Mouse (Mus musculus): Measurements from ENCODE around the gene Wbp1l.

DNA sequence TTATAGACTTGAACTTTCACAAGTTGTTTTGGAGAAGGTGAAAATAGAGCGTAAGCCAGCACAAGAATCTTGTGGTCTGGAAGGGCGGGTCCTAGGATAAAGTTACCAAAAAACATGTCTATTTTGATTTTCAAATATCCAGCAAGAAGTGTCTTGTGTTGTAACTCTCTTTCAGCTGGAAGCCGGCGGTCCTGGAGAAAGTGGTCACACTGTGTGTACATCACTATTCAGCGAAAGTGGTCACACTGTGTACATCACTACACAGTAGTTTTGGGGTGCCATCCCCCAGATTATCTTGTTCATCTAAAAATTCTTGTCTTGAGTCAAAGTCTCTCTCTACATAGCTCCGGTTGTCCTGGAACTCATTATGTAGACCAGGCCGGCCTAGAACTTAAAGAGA, 9.3 kb downstream of the Wbp1l start:
- no peak for TF ChIP-seq CTCF (IDR thresholded peaks at IDR 0.05; ENCODE audit: control insufficient read depth, insufficient read depth, insufficient replicate concordance, low read depth, low read length)
- no peak for TF ChIP-seq POLR2A (IDR thresholded peaks at IDR 0.05; ENCODE audit: control insufficient read depth, low read depth, low read length)
